Mouse (Mus musculus) stomach, postnatal 0 days (tissue): ENCODE data around the gene Kl.

ENCODE experiments used
- CTCF ChIP-seq: IDR thresholded peaks from 2 replicates; pipeline ENCODE4 v1.5.1; 2016; ENCODE audit warnings: antibody characterized with exemption, low read depth, mild to moderate bottlenecking, moderate library complexity
- EP300 ChIP-seq: optimal IDR thresholded peaks from 2 replicates; pipeline ENCODE3; 2016; ENCODE audit warnings: antibody characterized with exemption

DNA sequence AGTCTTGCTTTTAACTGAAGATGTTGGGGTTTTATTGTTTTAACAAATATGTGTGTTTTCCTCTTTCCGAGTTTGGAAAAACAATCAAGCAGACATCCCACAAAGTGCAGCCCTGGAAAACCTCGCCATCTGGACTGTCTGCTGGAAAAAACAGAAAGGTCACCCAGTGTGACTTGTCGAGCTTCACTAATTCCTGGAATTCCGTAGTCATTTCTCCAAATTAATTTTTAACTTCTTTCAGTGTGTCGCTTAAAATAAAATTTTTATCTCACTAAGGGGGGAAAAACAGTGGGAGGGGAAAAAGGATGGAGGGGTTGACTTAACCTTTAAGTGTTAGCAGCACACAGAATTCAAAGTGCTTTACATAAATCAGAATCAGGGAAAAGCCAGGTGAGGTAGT, 39.8 kb upstream of the Kl start:
- TF ChIP-seq CTCF = no peak
- no peak for TF ChIP-seq EP300
